Mouse (Mus musculus) liver, embryonic 16.5 days (tissue): ENCODE results near the gene Gm1673. TPM values are rescaled to one million over a fixed set of nuclear protein-coding genes. Genes with fewer than 3 reads are reported as not detected.
"Not testable (repeated sequence)": the region's sequence is repeated elsewhere in the genome, so short reads cannot be mapped to it uniquely, and the experiment has no call there.

Experiments
- ATAC-seq: fragments of 200-750 bp; cut with Nextera tagmentation; 2 replicates; pipeline ENCODE4 v1.8.0; 2017; ENCODE audit warnings: low read depth, mild to moderate bottlenecking, moderate number of reproducible peaks, moderate library complexity
- H3K27ac ChIP-seq: fragments of 300-500 bp; sonication (generic); 2 replicates; pipeline ENCODE4 v1.5.1; 2014; ENCODE audit warnings: mild to moderate bottlenecking, low read length
- H3K27me3 ChIP-seq: fragments of 300-500 bp; sonication (generic); 2 replicates; pipeline ENCODE4 v1.6.1; 2014; ENCODE audit warnings: low read depth, low read length, mixed read lengths; ENCODE audit not compliant: control insufficient read depth, insufficient read depth
- H3K36me3 ChIP-seq: fragments of 300-500 bp; sonication (generic); 2 replicates; pipeline ENCODE4 v1.6.1; 2014; ENCODE audit warnings: mild to moderate bottlenecking; ENCODE audit not compliant: control insufficient read depth, insufficient read depth
- H3K4me1 ChIP-seq: fragments of 300-500 bp; sonication (generic); 2 replicates; pipeline ENCODE4 v1.6.1; 2014; ENCODE audit warnings: low read depth, low read length, mixed read lengths; ENCODE audit not compliant: control insufficient read depth
- H3K4me2 ChIP-seq: fragments of 300-500 bp; sonication (generic); 2 replicates; pipeline ENCODE4 v1.6.1; 2014; ENCODE audit warnings: low read depth, low read length, mixed read lengths
- H3K4me3 ChIP-seq: fragments of 300-500 bp; sonication (generic); 2 replicates; pipeline ENCODE4 v1.5.1; 2014; ENCODE audit warnings: low read depth, mild to moderate bottlenecking, low read length
- H3K9ac ChIP-seq: fragments of 300-500 bp; sonication (generic); 2 replicates; pipeline ENCODE4 v1.6.1; 2014; ENCODE audit warnings: low read depth, low read length
- H3K9me3 ChIP-seq: fragments of 300-500 bp; sonication (generic); replicated peaks from 2 replicates; pipeline ENCODE4 v1.6.1; 2016; ENCODE audit warnings: low read length; ENCODE audit not compliant: control insufficient read depth
- WGBS: fragments of 180-500 bp; shearing (Covaris S2); extraction: QIAGEN DNeasy Blood & Tissue Kit; methylation state at CpG from one replicate; pipeline ENCODE4 v1.1.7; 2014; ENCODE audit not compliant: insufficient replicate concordance; 5-methylcytosine and 5-hydroxymethylcytosine counted together
- polyA plus RNA-seq: library from polyadenylated mRNA; unstranded; fragments of >200 nt; fragmentation: Nextera tagmentation; extraction: Ambion mirVana; gene quantifications from 2 replicates; pipeline ENCODE4 v1.2.1, GENCODE M21; 2015

Gene Gm1673
- polyA plus RNA-seq, result 3.4 and 4.6 TPM in 2 replicates

DNA sequence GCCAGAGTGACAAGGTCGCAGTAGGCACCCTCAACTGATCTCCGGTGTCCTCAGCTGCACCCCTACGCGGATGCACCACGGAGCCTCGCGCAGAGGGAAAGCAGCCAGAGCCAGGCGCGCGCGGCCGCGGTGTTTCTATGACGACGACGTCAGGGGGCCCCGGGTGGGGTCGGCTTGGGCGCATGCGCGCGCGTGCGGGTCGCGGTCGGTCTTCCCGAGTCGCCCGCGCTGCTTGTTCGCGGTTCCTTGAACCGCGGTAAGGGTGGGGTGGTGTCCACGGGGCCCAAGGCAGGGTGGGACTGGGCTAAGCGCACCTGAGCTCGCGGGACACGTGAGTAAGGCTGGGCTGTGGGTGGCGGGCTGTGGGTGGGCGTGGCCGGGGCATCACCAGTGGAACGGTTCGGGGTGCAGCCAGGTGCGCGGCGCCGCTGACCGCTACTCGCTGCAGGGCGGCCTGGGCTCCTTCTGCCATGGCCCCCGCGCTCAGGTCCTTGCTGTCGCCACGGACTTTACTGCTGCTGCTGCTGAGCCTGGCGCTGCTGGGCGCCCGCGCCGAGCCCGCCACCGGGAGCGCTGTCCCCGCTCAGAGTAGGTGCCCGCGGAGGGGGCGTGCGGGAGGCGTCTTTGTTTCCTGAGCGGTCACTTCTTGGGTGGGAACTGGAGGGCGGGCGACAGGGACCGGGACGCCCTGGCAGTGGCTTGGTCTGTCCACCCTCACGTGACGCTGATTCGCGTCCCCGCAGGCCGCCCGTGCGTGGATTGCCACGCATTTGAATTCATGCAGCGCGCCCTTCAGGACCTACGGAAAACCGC is at the start of gene Gm1673:
Gm1673 (plus strand) TSS at position 125 of the 813 bp plus-strand sequence.
- Histone ChIP-seq H3K9ac (no peak within 1 kb of the TSS), H3K4me3 (peak within 1 kb of the TSS; percentile 59), H3K4me1 (no peaks in the 10 kb centered on the region; the same call in 1 of the 2 replicates), H3K27me3 (peaks cover 33% of the 10 kb centered on the region), H3K9me3 (no peaks in the 10 kb centered on the region), H3K36me3 (no peaks in the 10 kb centered on the region), H3K4me2 (peak within 1 kb of the TSS; percentile 62), H3K27ac (no peak within 1 kb of the TSS)
- 1% methylated on average over 87 of the region's 88 CpGs for WGBS
- ATAC-seq, result peak; percentile 39

DNA sequence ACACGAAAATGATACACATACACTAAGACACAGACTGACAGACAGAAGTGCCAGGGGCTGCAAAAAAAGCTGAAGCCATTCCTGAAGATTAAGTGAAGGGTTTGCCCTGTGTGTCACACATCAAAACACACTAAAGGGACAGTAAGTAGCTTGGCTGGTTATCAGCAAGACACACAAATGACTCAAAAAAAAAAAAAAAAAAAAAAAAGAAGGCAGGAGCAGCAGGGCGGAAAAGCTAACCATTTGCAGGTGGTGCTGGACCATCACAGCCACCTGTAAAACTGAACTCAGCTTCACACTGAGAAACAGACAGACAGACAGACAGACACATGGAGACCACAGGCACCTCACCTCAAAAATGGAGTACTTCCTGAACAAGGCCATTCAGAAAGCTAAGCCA is 49.2 kb upstream of the Gm1673 start:
- Histone ChIP-seq H3K36me3 (peaks cover 11% of the 10 kb centered on the region), H3K4me1 (peaks cover 22% of the 10 kb centered on the region), H3K9ac (peak overlapping the region; percentile 55), H3K27ac (peak overlapping the region; percentile 71), H3K4me3 (peak overlapping the region; percentile 98), H3K4me2 (peak overlapping the region; percentile 77), H3K27me3 (no peaks in the 10 kb centered on the region), H3K9me3 (no peaks in the 10 kb centered on the region; the same call in 1 of the 2 replicates)
- ATAC-seq, result no peak
- WGBS, result 42% methylated on average over 2 of the region's 2 CpGs

DNA sequence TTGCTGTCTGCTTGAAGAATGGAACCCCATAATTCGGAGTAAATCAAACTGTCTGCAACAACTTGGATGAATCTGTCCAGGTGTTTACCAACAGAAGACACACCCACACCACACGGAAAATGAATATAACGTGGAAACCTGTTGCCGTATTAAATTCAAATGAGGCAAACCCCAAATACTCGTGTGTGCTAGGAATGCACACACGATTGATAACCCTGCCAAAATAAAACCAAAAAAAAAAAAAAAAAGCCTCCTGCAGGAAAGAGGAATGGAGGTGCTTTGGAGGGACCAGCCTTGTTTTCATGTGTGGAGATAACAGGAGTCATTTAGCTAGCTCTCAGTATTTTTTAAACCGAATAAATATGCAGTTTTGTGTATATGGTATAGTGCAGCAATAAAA is 48.4 kb upstream of the Gm1673 start:
- H3K27me3 ChIP-seq, result no peaks in the 10 kb centered on the region
- H3K9ac ChIP-seq, result peak overlapping the region; percentile 55; the same call in 1 of the 2 replicates
- H3K4me3 ChIP-seq, result peak overlapping the region; percentile 98
- peak overlapping the region; percentile 77 for H3K4me2 ChIP-seq
- peak overlapping the region; percentile 37 for H3K27ac ChIP-seq
- peaks cover 22% of the 10 kb centered on the region for H3K4me1 ChIP-seq
- WGBS, result 47% methylated on average over 7 of the region's 7 CpGs
- no peak for ATAC-seq
- no peaks in the 10 kb centered on the region for H3K9me3 ChIP-seq
- H3K36me3 ChIP-seq, result peaks cover 5% of the 10 kb centered on the region

DNA sequence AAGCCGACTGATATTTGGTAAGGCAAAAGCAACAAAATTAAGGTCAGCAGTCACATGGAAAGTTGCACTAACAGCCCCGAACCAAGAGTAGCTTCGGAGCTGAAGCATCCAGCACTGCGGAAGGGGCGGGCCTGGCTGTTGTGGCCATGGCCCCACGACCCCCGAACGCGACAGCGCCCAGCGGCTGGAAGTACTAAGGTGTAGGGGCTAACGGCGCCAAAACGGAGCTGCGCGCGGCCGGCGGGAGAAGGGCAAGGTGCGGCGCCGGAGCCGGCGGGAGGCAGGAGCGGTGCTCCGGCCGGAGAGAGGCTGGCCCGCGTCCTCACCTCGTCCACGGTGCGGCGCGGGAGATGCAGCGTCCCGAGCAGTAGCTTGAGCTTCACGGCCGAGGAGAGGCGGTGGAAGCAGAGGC is 47.5 kb upstream of the Gm1673 start:
- Histone ChIP-seq H3K4me3 (peak overlapping the region; percentile 98), H3K9ac (peak overlapping the region; percentile 96), H3K36me3 (no peaks in the 10 kb centered on the region; the same call in 1 of the 2 replicates), H3K27me3 (no peaks in the 10 kb centered on the region), H3K9me3 (no peaks in the 10 kb centered on the region), H3K4me2 (peak overlapping the region; percentile 77), H3K27ac (peak overlapping the region; percentile 93), H3K4me1 (peaks cover 22% of the 10 kb centered on the region)
- WGBS, result under 1% methylated on average over 39 of the region's 39 CpGs
- ATAC-seq, result peak; percentile 45

DNA sequence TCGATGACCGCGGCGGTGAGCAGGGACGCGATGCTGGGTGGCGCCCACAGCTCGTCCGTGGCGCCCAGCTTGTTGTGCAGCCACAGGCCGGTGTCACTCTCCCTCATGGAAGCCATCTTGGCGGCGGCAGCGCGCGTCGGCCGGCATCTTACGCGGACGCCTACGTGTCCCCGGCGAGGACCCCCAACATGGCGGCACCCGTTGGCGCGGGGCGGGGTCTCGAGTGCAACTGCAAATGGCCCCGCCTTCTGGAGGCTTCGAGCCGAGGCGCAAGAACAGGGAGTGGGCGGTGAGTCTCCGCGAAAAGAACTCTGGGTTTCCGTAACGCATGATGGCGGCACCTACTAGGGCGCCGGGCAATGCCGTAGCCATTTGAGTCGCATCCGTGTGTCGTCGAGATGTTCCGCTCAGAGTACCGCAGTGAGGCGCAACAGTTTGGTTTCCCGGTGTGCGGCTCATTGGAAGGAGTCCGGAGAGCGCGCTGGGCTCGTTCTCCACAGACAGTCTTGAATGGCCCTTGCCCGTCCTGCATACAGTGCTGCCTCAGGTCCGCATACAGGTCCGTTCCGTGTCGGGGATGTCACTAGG is 47.0 kb upstream of the Gm1673 start, which contains the start of gene Nelfa:
Nelfa (minus strand) TSS at position 294 of the 588 bp plus-strand sequence.
- ATAC-seq, result peak; percentile 92
- H3K4me3 ChIP-seq, result peak within 1 kb of the TSS; percentile 98
- no peaks in the 10 kb centered on the region for H3K9me3 ChIP-seq
- no peaks in the 10 kb centered on the region for H3K27me3 ChIP-seq
- H3K36me3 ChIP-seq, result no peaks in the 10 kb centered on the region; the same call in 1 of the 2 replicates
- H3K4me2 ChIP-seq, result peak within 1 kb of the TSS; percentile 77
- H3K27ac ChIP-seq, result peak within 1 kb of the TSS; percentile 93
- H3K4me1 ChIP-seq, result peaks cover 22% of the 10 kb centered on the region
- peak within 1 kb of the TSS; percentile 96 for H3K9ac ChIP-seq
- WGBS, result under 1% methylated on average over 61 of the region's 61 CpGs

DNA sequence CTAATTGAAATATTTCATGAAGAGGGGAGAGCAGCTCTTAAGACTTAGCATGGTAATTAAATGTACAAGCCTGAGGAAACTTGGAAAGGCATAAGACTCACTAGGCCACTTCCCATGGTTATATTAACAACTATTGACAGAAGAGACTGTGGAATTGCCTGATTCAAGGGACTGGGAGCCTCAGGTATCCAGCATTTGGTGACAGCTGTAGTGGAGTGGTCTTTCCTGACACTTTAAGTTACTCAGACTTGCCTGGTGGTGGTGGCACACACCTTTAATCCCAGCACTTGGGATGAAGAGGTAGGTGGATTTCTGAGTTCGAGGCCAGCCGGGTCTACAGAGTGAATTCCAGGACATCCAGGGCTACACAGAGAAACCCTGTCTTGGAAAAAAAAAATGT is 46.0 kb upstream of the Gm1673 start:
- H3K9me3 ChIP-seq, result no peaks in the 10 kb centered on the region
- H3K9ac ChIP-seq, result peak overlapping the region; percentile 96
- peak overlapping the region; percentile 98 for H3K4me3 ChIP-seq
- no peak overlapping the region for H3K27ac ChIP-seq
- peak overlapping the region; percentile 77 for H3K4me2 ChIP-seq
- no peak for ATAC-seq
- no peaks in the 10 kb centered on the region for H3K36me3 ChIP-seq
- no peaks in the 10 kb centered on the region for H3K27me3 ChIP-seq
- WGBS, result 93% methylated on average over 2 of the region's 2 CpGs
- H3K4me1 ChIP-seq, result peaks cover 22% of the 10 kb centered on the region

DNA sequence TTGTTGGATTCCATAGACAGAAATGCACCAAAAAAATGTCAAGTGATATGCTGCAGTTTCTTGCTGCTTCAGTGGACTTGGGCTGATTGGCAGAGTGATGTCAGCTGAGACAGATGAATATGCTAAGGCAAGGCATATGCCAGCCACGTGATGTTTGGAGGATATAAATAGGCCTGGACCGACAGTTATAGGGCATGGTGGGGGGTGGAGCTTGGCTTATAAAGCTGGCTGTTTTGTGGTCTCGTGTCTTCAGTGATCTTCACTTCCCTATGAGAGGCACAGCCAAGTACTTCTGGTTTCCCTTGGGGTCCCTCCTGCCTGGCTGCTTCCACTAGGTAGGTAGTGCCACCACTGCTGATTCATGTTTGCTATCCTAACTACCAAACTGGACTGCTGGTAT is 44.8 kb upstream of the Gm1673 start:
- Histone ChIP-seq H3K9ac (no peak overlapping the region), H3K36me3 (no peaks in the 10 kb centered on the region), H3K4me1 (peaks cover 20% of the 10 kb centered on the region), H3K9me3 (no peaks in the 10 kb centered on the region), H3K27me3 (no peaks in the 10 kb centered on the region), H3K27ac (no peak overlapping the region), H3K4me2 (no peak overlapping the region), H3K4me3 (no peak overlapping the region)
- no peak for ATAC-seq
- 45% methylated on average over 3 of the region's 3 CpGs for WGBS

DNA sequence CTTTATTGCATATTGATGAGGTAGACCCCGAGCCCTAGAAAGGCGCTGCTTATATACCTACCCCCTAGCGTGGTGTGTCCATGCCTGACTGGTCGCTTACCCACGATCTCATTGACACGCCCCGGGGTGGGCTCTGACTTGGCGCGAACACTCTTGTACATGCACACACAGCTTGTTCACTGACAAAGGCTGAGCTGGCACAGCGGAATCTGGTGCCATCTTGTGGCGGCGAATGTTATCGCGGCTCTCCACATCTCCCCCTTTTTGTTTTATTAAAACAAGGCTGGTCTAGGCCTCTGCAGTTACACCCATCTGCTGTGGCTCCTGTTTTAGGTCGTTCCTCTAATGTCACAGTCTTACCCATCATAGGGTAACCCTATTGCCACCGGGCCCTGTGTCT is 36.2 kb upstream of the Gm1673 start:
- H3K4me1 ChIP-seq, H3K27ac ChIP-seq, ATAC-seq, H3K4me3 ChIP-seq, H3K4me2 ChIP-seq, H3K27me3 ChIP-seq, H3K9ac ChIP-seq, H3K9me3 ChIP-seq, H3K36me3 ChIP-seq: not testable (repeated sequence)
- WGBS, result 80% methylated on average over 16 of the region's 16 CpGs

DNA sequence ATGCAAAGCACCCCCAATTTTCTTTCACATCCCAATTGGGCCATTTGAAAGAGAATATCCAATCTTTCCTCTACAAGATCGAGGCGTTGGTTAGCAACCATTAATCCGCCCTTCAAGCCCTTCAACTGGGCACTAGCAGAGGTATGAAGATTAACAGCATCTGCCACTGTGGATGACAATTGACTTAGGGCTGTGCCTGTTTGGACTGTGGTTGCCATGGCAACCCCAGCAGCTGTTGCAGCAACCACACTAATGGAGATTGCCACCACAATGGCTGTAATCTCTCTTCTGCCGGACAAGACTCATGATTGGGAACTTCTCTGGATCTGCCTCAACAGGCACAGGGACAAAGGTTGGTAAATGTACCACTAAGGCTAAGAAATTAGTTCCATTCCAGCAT is 34.9 kb upstream of the Gm1673 start:
- no peak overlapping the region for H3K4me3 ChIP-seq
- no peaks in the 10 kb centered on the region for H3K4me1 ChIP-seq
- no peaks in the 10 kb centered on the region for H3K36me3 ChIP-seq
- no peak for ATAC-seq
- no peak overlapping the region for H3K9ac ChIP-seq
- WGBS, result 76% methylated on average over 4 of the region's 4 CpGs
- H3K9me3 ChIP-seq, result peaks cover 5% of the 10 kb centered on the region
- H3K27ac ChIP-seq, result no peak overlapping the region
- no peak overlapping the region for H3K4me2 ChIP-seq
- no peaks in the 10 kb centered on the region for H3K27me3 ChIP-seq
